Mouse (Mus musculus) CH12.LX (cell line): Measurements from ENCODE around the gene Ulk4. TPM values are rescaled to one million over a fixed set of nuclear protein-coding genes. Genes with fewer than 3 reads are reported as not detected.

Experiments
- DNase-seq: peaks from one replicate; pipeline ENCODE4 v3.0.0-alpha.2; 2013; ENCODE audit errors: extremely low read depth
- H3K27ac ChIP-seq: 2 replicates; pipeline ENCODE4 v1.5.1; 2012; ENCODE audit warnings: low read depth, mild to moderate bottlenecking, control low read depth, moderate library complexity; ENCODE audit not compliant: insufficient read depth
- H3K27me3 ChIP-seq: replicated peaks from 2 replicates; pipeline ENCODE3; 2012; ENCODE audit warnings: inconsistent platforms
- H3K36me3 ChIP-seq, 2 experiments: replicated peaks in 1 of 2; 2 replicates each; pipeline versions ENCODE3 to v1.6.1; 2012; ENCODE audit warnings: inconsistent platforms in 1 of 2, low read length in 1 of 2, mild to moderate bottlenecking in 1 of 2, mixed read lengths in 1 of 2, moderate library complexity in 1 of 2; ENCODE audit not compliant: control insufficient read depth in 1 of 2, insufficient read depth in 1 of 2
- H3K4me1 ChIP-seq, 2 experiments: 2 replicates each; pipeline ENCODE4 v1.6.1; 2012; ENCODE audit warnings: inconsistent platforms in 1 of 2, moderate library complexity in 1 of 2; ENCODE audit not compliant: insufficient read depth in 2 of 2, control insufficient read depth in 1 of 2
- H3K4me2 ChIP-seq: 2 replicates; pipeline ENCODE4 v1.6.1; 2012; ENCODE audit warnings: low read depth, mild to moderate bottlenecking, control low read depth; ENCODE audit not compliant: poor library complexity, insufficient read depth, severe bottlenecking
- H3K4me3 ChIP-seq, 3 experiments: fragments of 150-350 bp in 1 of 3; sonication (generic) in 1 of 3; replicated peaks in 1 of 3; 2 replicates each; pipeline versions ENCODE3 to v1.5.1; 2011 to 2012; ENCODE audit warnings: low read depth in 2 of 3, low read length in 2 of 3, mild to moderate bottlenecking in 2 of 3, moderate library complexity in 2 of 3, control low read depth in 1 of 3, improper control_type of control experiment in 1 of 3, inconsistent platforms in 1 of 3, mixed read lengths in 1 of 3; ENCODE audit not compliant: poor library complexity in 1 of 3
- H3K79me2 ChIP-seq: replicated peaks from 2 replicates; pipeline ENCODE4 v1.6.1; 2012; ENCODE audit warnings: mild to moderate bottlenecking, moderate library complexity; ENCODE audit not compliant: control insufficient read depth, poor library complexity, insufficient read depth, severe bottlenecking; ENCODE audit errors: extremely low read depth
- H3K9ac ChIP-seq: 2 replicates; pipeline ENCODE4 v1.6.1; 2012; ENCODE audit warnings: low read depth, mild to moderate bottlenecking, control low read depth, moderate library complexity; ENCODE audit not compliant: insufficient read depth
- H3K9me3 ChIP-seq: replicated peaks from 2 replicates; pipeline ENCODE3; 2012; ENCODE audit warnings: low read length, inconsistent platforms, mixed read lengths
- BHLHE40 ChIP-seq: IDR thresholded peaks from 2 replicates; pipeline ENCODE4 v1.6.1; 2011; ENCODE audit warnings: mild to moderate bottlenecking, low read depth, low read length, improper control_type of control experiment
- CHD2 ChIP-seq: IDR thresholded peaks from 2 replicates; pipeline ENCODE4 v1.6.1; 2011; ENCODE audit warnings: low read length, improper control_type of control experiment
- CTCF ChIP-seq, 2 experiments: IDR thresholded peaks in 1 of 2; conservative IDR thresholded peaks in 1 of 2; 2 replicates each; pipeline ENCODE4 v1.5.1; 2011 to 2012; ENCODE audit warnings: low read depth in 2 of 2, low read length in 2 of 2, improper control_type of control experiment in 1 of 2, inconsistent platforms in 1 of 2, mild to moderate bottlenecking in 1 of 2, moderate library complexity in 1 of 2
- GABPA ChIP-seq: IDR thresholded peaks from 2 replicates; pipeline ENCODE4 v1.6.1; 2012; ENCODE audit warnings: low read depth, low read length, improper control_type of control experiment, inconsistent platforms; ENCODE audit not compliant: insufficient replicate concordance
- IRF4 ChIP-seq: IDR thresholded peaks from 2 replicates; pipeline ENCODE4 v1.6.1; 2014; ENCODE audit warnings: low read depth, mild to moderate bottlenecking, inconsistent platforms, low read length, improper control_type of control experiment
- MEF2A ChIP-seq: IDR thresholded peaks from 2 replicates; pipeline ENCODE4 v1.6.1; 2014; ENCODE audit warnings: low read depth, mild to moderate bottlenecking, inconsistent platforms, low read length, improper control_type of control experiment, borderline replicate concordance
- NELFE ChIP-seq: IDR thresholded peaks from 2 replicates; pipeline ENCODE4 v1.6.1; 2011; ENCODE audit warnings: low read depth, low read length, improper control_type of control experiment
- RAD21 ChIP-seq: IDR thresholded peaks from 2 replicates; pipeline ENCODE4 v1.6.1; 2011; ENCODE audit warnings: low read depth, mild to moderate bottlenecking, low read length, improper control_type of control experiment, moderate library complexity
- SIN3A ChIP-seq: IDR thresholded peaks from 2 replicates; pipeline ENCODE4 v1.6.1; 2012; ENCODE audit warnings: low read length, improper control_type of control experiment, inconsistent platforms
- SMC3 ChIP-seq: IDR thresholded peaks from 2 replicates; pipeline ENCODE4 v1.6.1; 2011; ENCODE audit warnings: low read depth, low read length, improper control_type of control experiment
- USF2 ChIP-seq: conservative IDR thresholded peaks from 2 replicates; pipeline ENCODE4 v1.6.1; 2011; ENCODE audit warnings: low read depth, low read length, improper control_type of control experiment
- ZKSCAN1 ChIP-seq: IDR thresholded peaks from 2 replicates; pipeline ENCODE4 v1.6.1; 2012; ENCODE audit warnings: low read depth, inconsistent platforms, low read length, improper control_type of control experiment, borderline replicate concordance
- ZMIZ1 ChIP-seq: IDR thresholded peaks from 2 replicates; pipeline ENCODE4 v1.6.1; 2012; ENCODE audit warnings: low read depth, mild to moderate bottlenecking, inconsistent platforms, low read length, improper control_type of control experiment
- dilution Hi-C: fragments of 300-500 bp; cut with MboI; formaldehyde crosslinking; loops from 2 replicates; pipeline ENCODE4 v1.14.3; 2020; ENCODE audit warnings: low sequenced_read_pairs; ENCODE audit not compliant: extremely low pct_unique_long_range_greater_than_20kb, extremely low pct_ligation_motif_present
- in situ Hi-C: fragments of 300-500 bp; cut with MboI; formaldehyde crosslinking; loops from 3 replicates; pipeline ENCODE4 v1.14.3; 2019; ENCODE audit warnings: low sequenced_read_pairs, low pct_ligation_motif_present, low pct_unique_long_range_greater_than_20kb, mixed read lengths
- polyA plus RNA-seq: library from polyadenylated mRNA; unstranded; fragments of >175 nt; gene quantifications from 2 replicates; pipeline ENCODE4 v1.2.1, GENCODE M21; 2012; ENCODE audit warnings: low read depth; ENCODE audit not compliant: insufficient read length
- total RNA-seq, 2 experiments: library from RNA; depleted of rRNA; stranded (reverse); fragments of 300-350 nt in 1 of 2; fragments of >200 nt in 1 of 2; gene quantifications; 2 replicates each; pipeline ENCODE4 v1.2.3; 2012 to 2014

Ulk4 gene
- total and polyA plus RNA-seq, 3 experiments, result 1.6 to 25.8 (median 18.5) TPM

DNA sequence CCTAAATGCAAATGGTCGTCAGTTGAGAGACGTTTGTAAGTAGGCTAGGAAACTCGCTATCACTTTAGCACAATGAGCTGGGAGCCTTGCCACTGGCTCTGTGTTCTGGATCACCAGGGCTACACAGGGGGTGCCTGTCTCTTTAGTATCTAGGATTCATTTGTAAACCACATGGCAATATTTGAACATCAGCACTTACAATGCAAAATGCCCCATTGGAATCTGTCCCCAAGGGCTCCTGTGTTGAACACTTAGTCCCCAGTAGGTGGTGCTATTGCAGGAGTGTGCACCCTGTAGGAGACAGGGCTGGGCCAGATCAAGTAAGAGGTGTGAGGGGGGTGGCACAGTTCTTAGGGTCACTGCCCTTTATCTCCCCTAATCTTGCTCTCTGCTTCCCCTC, 217.7 kb downstream of the Ulk4 start:
- peaks cover 2 to 25% of the 10 kb centered on the region in 2 experiments; a peak in 3 of 4 replicates for H3K4me1 ChIP-seq
- no peaks in the 10 kb centered on the region for H3K9me3 ChIP-seq
- H3K27me3 ChIP-seq, result no peaks in the 10 kb centered on the region
- dilution Hi-C loops, result no loop called here
- no peak overlapping the region for H3K4me2 ChIP-seq
- no peaks in the 10 kb centered on the region for H3K79me2 ChIP-seq
- DNase-seq, result peak; percentile 45
- in situ Hi-C loops, result no loop called here
- H3K36me3 ChIP-seq, result peaks cover 0 to 14% of the 10 kb centered on the region in 2 experiments
- TF ChIP-seq USF2 (no peak), RAD21 (peak; percentile 34), CTCF (conservative IDR thresholded peaks at IDR 0.05 in 1 of 2, IDR thresholded peaks at IDR 0.05 in 1 of 2; ENCODE audit: low read depth in 2 of 2, low read length in 2 of 2) (peak; percentile 51 to 71; a peak in 3 of 4 replicates), CHD2 (no peak), SMC3 (peak; percentile 57), ZMIZ1 (no peak)
- no peak overlapping the region for H3K9ac ChIP-seq
- no peak overlapping the region for H3K27ac ChIP-seq
- H3K4me3 ChIP-seq, result no peak overlapping the region

GRCm38 (mm10) chr9:121058538-121058937, 218.5 kb downstream of the Ulk4 start:
- H3K4me3 ChIP-seq, result no peak overlapping the region
- H3K27me3 ChIP-seq, result no peaks in the 10 kb centered on the region
- peaks cover 0 to 14% of the 10 kb centered on the region in 2 experiments for H3K36me3 ChIP-seq
- H3K9me3 ChIP-seq, result no peaks in the 10 kb centered on the region
- dilution Hi-C loops (no loop called here), in situ Hi-C loops (no loop called here)
- H3K4me1 ChIP-seq, result peaks cover 2 to 25% of the 10 kb centered on the region in 2 experiments; a peak in 3 of 4 replicates
- no peak overlapping the region for H3K4me2 ChIP-seq
- no peak for DNase-seq
- no peaks in the 10 kb centered on the region for H3K79me2 ChIP-seq
- TF ChIP-seq RAD21 (no peak), ZKSCAN1 (no peak), SIN3A (no peak), USF2 (no peak), BHLHE40 (no peak), IRF4 (no peak)
- H3K9ac ChIP-seq, result no peak overlapping the region
- no peak overlapping the region for H3K27ac ChIP-seq

GRCm38 (mm10) chr9:121058116-121058515, 218.9 kb downstream of the Ulk4 start:
- Histone ChIP-seq H3K27ac (no peak overlapping the region), H3K9me3 (no peaks in the 10 kb centered on the region), H3K36me3 (peaks cover 0 to 16% of the 10 kb centered on the region in 2 experiments), H3K79me2 (no peaks in the 10 kb centered on the region), H3K4me2 (no peak overlapping the region), H3K9ac (no peak overlapping the region), H3K4me3 (no peak overlapping the region), H3K27me3 (no peaks in the 10 kb centered on the region), H3K4me1 (peaks cover 2 to 25% of the 10 kb centered on the region in 2 experiments; a peak in 3 of 4 replicates)
- in situ Hi-C loops (no loop called here), dilution Hi-C loops (no loop called here)
- DNase-seq, result no peak
- TF ChIP-seq GABPA (no peak), SIN3A (no peak), CTCF (conservative IDR thresholded peaks at IDR 0.05 in 1 of 2, IDR thresholded peaks at IDR 0.05 in 1 of 2; ENCODE audit: low read depth in 2 of 2, low read length in 2 of 2) (no peak), NELFE (no peak), MEF2A (no peak)
